Mouse (Mus musculus) lung, postnatal 25 days (tissue): ENCODE measurements at regions not wholly inside any gene's neighbourhood (a gene's known extent, or its start where the extent isn't known, plus 50 kb on each side); places are given as distances from the start of the nearest gene placed in this dataset.
"Not testable (repeated sequence)": the region's sequence is repeated elsewhere in the genome, so short reads cannot be mapped to it uniquely, and the experiment has no call there.

Source experiments
- DNase-seq: peaks from one replicate; pipeline ENCODE4 v3.0.0; 2022; ENCODE audit warnings: low spot score

GRCm38 (mm10) chr5:81878563-81878962 lies 858.6 kb downstream of the Adgrl3 start:
- DNase-seq: no peak

- no peak for DNase-seq
Measured at GRCm38 (mm10) chr5:81893358-81893757, 873.4 kb downstream of the Adgrl3 start.

DNA sequence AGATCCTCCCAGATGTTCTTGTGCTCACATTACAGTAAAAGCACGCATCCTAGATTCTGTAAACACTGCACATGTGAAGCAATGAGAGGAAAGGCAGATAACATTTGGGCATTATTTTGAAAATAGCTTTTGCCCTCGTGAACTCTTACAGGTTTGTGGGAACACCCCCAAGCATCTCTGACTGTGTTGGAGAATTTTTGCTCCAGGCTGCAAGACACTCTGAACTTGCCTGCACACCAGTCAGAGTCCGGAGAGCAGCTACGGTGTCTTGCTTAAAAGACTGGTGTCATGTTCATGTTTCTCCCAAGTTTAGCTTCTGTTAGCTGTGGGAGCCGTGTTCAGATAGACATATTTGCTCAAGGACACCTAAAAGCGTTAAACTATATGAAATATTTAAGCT lies 889.4 kb downstream of the Adgrl3 start:
- DNase-seq: no peak

- DNase-seq: no peak
Measured at GRCm38 (mm10) chr5:81909964-81910363, 890.0 kb downstream of the Adgrl3 start.

- DNase-seq: no peak
Measured at GRCm38 (mm10) chr5:81916667-81917066, 896.7 kb downstream of the Adgrl3 start.

DNA sequence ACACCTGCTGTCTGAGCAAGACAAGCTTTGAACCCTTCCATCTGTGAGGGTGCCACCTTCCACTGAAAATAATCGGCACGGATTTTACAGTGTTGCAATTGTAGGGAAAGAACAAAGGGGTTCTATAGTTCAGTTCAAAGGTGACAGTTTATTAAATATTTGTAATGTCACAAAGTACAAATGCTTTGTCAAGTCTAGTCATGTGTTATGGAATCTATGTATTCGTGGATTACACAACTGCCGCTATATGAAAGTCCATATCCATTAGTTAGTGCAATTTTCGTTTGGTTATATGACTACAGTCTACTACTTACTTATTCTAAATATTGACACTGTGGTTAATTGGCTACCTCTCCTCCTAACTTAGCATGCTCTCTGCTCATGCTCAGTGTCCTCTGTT lies 920.9 kb downstream of the Adgrl3 start:
- no peak for DNase-seq

- no peak for DNase-seq
Measured at GRCm38 (mm10) chr5:81969685-81970524, 950.0 kb downstream of the Adgrl3 start.

DNA sequence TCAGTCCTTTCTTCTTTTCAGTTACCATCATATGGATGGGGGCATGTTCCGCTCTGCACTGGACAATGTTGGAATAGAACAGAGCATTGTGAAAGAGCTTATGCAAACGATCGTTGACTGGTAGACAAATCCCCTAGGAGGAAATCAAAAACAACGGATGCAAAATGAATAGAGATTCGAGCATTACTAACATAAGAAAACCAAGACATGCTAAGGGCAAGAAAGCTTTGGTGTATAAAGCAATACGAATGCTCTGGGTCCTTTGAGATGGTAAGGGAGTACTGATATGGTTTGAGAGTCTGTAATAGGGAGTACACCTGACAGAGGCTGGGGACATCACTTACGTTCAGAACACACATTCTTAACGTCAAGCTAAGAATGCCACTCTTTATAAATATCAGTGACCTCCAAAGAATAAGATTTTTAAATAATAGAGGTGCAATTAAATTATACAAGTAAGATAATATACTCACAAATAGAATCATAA lies 950.6 kb downstream of the Adgrl3 start:
- DNase-seq: no peak

GRCm38 (mm10) chr5:81976515-81976914 lies 956.6 kb downstream of the Adgrl3 start:
- DNase-seq: no peak

DNA sequence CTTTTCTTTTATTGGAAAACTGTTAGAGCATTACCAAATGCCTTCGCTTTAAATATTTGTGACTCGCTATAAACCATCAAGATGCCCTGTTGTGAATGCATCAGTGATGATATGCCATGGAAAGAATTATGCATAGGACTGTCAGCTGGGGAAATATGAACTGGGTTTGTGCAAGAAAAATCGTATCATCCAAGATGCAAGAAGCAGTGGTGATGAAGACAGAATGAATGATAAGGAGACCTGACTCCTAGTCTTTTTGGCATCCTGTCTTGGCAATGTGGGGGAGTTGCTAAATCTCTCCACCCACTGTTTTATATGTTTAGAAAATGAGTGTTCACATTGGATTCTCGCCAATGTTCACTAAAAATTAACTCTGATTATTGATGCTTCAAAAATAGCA lies 963.4 kb downstream of the Adgrl3 start:
- DNase-seq: no peak

DNA sequence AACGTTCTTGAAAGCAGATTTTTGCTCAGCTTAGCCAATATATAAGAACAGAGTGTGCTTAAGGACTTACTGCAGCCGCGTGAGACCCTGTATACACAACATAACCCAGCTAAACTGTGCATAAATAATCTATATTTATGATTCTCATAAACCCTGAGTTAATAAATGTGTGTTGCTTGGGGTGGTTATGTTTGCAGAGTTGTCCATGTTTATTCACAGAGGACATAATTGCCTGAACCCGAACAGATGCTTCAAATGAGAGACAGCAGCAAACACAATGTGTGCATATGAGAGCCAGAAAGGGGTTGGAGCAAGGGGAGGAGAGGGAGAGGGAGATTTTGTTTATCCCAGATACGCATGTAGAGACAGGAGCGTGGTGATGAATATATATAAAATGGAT lies 968.1 kb downstream of the Adgrl3 start:
- DNase-seq: no peak

DNA sequence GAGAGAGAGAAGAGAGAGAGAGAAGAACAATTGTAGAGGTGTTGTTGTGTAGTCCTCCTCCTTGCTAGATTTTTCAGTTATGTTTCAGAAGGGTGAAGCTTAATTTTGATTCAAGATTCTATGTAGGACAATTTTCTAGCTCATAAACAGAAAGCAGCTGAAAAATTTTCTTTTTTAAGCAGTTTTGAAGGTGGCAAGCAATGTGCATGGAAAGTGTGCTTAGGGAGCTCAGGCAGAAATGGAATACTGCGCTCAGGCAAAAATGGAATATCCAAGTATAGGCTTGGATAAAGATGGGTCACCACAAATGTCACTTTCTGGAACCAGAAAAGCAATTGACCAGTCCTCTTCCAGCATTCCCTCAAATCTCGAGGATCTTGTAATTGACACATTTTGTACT lies 988.0 kb downstream of the Adgrl3 start:
- no peak for DNase-seq

DNA sequence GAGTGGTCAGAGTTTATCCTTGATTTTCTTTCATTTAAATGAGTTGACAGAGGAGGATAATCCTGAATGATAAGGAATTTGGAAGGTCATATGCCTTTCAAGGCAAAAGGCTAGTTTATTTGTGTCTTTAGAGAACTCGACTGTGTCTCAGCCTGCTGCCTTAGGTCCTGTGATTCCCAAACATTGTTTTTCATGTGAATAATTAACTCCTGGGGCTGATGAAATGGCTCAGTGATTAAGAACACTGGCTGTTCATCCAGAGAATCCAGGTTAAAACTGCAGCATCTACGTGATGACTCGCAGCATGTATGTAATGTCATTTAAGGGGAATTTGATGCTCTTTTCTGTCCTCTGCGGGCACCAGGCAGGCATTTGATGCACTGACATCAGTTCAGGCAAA lies 1004.2 kb downstream of the Adgrl3 start:
- DNase-seq: no peak

DNA sequence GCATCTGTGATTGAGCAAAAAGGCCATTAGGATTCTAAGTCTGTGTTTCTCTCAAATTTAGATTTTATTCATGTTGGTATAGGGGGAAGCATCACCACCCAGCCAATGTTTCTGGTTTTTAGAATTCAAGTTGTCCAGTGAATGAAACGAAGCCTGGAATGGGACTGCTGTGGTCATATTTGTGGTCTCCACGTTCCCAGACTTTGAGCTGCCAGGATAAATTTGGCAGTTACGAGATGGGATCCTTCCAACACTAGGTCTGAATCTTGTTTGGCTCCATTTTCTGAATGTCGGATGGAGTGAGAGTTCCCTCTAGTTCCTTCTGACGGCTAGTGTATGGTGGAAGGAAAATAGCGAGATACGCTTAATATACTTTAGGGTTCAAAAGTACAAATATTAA lies 1014.8 kb downstream of the Adgrl3 start:
- DNase-seq: no peak

- no peak for DNase-seq
Measured at GRCm38 (mm10) chr5:82046106-82046505, 1026.2 kb downstream of the Adgrl3 start.

DNA sequence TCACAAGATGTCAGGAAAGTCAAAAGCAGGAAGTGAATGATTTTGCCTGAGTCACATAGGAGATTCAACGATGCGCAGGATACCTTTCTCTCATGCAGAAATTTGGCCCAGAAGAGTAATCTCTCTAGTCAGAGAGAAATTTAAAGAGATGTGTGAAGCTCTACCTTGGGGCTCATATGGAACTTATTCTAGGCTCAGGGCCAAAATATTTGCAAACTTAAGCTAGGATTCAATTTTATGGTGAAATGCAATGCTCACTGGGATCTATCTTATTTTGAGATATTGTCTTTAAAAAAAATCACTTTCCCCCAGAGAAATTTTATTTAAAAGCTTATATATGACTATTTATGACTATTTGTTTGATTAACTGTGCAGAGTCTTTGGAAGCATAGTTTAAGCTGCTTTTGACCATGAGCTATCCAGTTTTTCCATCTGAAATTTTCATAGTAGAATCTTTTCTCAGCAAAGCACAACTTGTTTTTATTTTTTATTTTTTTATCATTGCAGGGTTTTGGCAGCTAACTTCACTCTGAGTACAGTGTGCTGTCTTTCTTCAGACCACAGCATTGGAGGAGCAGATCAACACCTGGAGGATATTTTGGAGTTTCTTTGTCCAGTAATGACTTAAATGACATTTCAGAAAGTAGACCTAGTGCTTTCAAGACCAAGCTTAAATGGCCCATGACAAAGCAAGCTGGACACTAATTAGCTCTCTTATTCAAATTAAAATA lies 1039.3 kb downstream of the Adgrl3 start:
- no peak for DNase-seq

DNA sequence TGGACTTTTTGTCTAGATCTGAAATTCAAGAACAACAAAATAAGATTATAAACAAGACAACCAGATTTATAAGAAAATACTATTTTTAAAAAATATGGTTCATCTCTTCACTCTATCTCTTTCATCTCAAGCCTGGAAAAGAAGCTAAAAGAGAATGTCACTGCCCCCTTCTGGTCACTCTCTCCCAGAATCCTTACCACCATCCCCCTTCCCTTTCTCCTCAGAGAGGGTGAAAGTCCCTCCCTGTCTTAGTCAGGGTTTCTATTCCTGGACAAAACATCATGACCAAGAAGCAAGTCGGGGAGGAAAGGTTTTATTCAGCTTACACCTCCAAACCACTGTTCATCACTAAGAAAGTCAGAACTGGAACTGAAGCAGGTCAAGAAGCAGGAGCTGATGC lies 1040.7 kb downstream of the Adgrl3 start:
- DNase-seq: peak; percentile 0

- DNase-seq: not testable (repeated sequence)
Measured at GRCm38 (mm10) chr5:82069221-82069620, 1049.3 kb downstream of the Adgrl3 start.

GRCm38 (mm10) chr5:82089401-82089800 lies 1069.5 kb downstream of the Adgrl3 start:
- DNase-seq: no peak

DNA sequence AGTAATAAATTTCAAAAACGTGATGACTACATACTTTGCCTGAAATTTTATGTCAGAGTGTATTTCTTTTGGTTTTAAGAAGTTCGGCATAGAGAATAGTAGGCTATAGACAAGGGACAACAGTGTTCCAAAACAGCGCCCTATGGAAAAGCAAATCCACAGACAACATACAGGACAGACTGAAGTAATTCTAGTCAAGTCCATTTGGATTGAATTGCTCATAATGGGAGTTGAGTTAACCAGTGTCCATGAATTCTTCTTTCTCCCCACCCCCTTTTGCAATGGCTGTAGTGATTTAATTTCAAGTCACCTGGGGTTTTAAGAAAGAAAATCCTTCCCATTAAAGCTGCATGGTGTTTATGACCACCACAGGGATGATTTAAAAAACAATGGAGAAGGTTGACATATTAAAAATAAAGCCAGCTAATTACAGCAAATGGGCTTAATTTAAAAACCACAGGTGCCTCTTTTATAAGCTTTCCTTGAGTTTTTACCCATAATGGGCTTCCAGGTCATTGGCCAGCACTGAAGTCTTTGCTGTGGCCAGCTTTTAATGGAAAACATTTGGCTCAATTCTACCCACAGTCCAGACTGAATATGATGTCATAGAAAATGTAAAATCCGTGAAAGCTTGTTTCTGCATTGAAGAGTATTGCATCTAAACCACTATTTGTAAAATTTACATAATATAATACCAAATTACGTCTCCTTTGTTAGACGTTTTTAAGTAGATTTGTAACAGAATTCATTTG lies 1083.3 kb downstream of the Adgrl3 start:
- DNase-seq: no peak

DNA sequence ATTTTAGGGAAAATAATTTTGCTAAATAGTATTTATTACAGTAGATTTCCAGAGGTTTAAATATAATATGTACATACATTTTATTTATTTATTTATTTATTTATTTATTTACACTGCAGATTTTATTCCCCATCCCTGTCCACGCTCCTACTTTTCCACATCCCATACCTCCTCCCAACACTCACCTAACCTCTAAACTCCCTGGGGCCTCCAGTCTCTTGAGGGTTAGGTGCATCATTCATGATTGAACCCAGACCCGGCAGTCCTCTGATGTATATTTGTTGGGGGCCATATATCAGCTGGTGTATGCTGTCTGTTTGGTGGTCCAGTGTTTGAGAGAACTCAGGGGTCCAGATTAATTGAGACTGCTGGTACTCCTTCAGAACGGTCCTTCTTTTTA lies 1083.9 kb downstream of the Adgrl3 start:
- DNase-seq: no peak

- no peak for DNase-seq
Measured at GRCm38 (mm10) chr5:82125921-82126459, 1106.1 kb downstream of the Adgrl3 start.
